Mouse (Mus musculus) kidney, adult 8-10 months (tissue): ENCODE results near the gene Kcnk2.
"Not testable (repeated sequence)": the region's sequence is repeated elsewhere in the genome, so short reads cannot be mapped to it uniquely, and the experiment has no call there.

ENCODE experiments used
- DNase-seq, 2 experiments: peaks; one replicate each; pipeline ENCODE4 v3.0.0; 2022

The Kcnk2 gene

GRCm38 (mm10) chr1:189342416-189343104 is 59.5 kb downstream of the Kcnk2 start:
- no peak for DNase-seq

GRCm38 (mm10) chr1:189341381-189341917 is 60.6 kb downstream of the Kcnk2 start:
- no peak for DNase-seq

- no peak for DNase-seq
These were observed 86.2 kb downstream of the Kcnk2 start for GRCm38 (mm10) chr1:189315896-189316295.

- DNase-seq, result no peak
These were observed 87.6 kb downstream of the Kcnk2 start for GRCm38 (mm10) chr1:189314495-189314894.

- DNase-seq, result no peak
These were observed 88.3 kb downstream of the Kcnk2 start for GRCm38 (mm10) chr1:189313750-189314149.

GRCm38 (mm10) chr1:189310145-189310544 is 91.9 kb downstream of the Kcnk2 start:
- no peak for DNase-seq

GRCm38 (mm10) chr1:189304988-189305522 is 97.0 kb downstream of the Kcnk2 start:
- DNase-seq, result no peak

GRCm38 (mm10) chr1:189303001-189303400 is 99.1 kb downstream of the Kcnk2 start:
- no peak for DNase-seq

GRCm38 (mm10) chr1:189293679-189294406 is 108.2 kb downstream of the Kcnk2 start:
- no peak for DNase-seq

GRCm38 (mm10) chr1:189290885-189291284 is 111.2 kb downstream of the Kcnk2 start:
- no peak for DNase-seq

- no peak for DNase-seq
These were observed 113.1 kb downstream of the Kcnk2 start for GRCm38 (mm10) chr1:189288948-189289347.

- DNase-seq, result no peak
These were observed 129.8 kb downstream of the Kcnk2 start for GRCm38 (mm10) chr1:189272281-189272680.

GRCm38 (mm10) chr1:189253631-189254030 is 148.4 kb downstream of the Kcnk2 start:
- DNase-seq, result no peak

- DNase-seq, result peak in 1 of 2 experiments; percentile 7
These were observed 148.9 kb downstream of the Kcnk2 start for GRCm38 (mm10) chr1:189253207-189253606.

- DNase-seq, result not testable (repeated sequence)
These were observed 158.9 kb downstream of the Kcnk2 start for GRCm38 (mm10) chr1:189243206-189243605.

- DNase-seq, result no peak
These were observed 166.8 kb downstream of the Kcnk2 start for GRCm38 (mm10) chr1:189235261-189235660.

- DNase-seq, result no peak
These were observed 169.2 kb downstream of the Kcnk2 start for GRCm38 (mm10) chr1:189232829-189233228.

GRCm38 (mm10) chr1:189228222-189229084 is 173.6 kb downstream of the Kcnk2 start:
- no peak for DNase-seq

- peak in 1 of 2 experiments; percentile 5 for DNase-seq
These were observed 174.6 kb downstream of the Kcnk2 start for GRCm38 (mm10) chr1:189227479-189227878.

GRCm38 (mm10) chr1:189219051-189219450 is 183.0 kb downstream of the Kcnk2 start:
- DNase-seq, result no peak

- DNase-seq, result no peak
These were observed 184.1 kb downstream of the Kcnk2 start for GRCm38 (mm10) chr1:189217751-189218564.

GRCm38 (mm10) chr1:189215131-189215530 is 186.9 kb downstream of the Kcnk2 start:
- DNase-seq, result no peak
